Mouse (Mus musculus) right cerebral cortex, postnatal 36 days (tissue): Measurements from ENCODE around the gene Kcne3.

Experiments
- DNase-seq, 2 experiments: peaks; one replicate each; pipeline ENCODE4 v3.0.0; 2022; ENCODE audit warnings: low spot score in 2 of 2, mixed read lengths in 1 of 2

The Kcne3 gene

DNA sequence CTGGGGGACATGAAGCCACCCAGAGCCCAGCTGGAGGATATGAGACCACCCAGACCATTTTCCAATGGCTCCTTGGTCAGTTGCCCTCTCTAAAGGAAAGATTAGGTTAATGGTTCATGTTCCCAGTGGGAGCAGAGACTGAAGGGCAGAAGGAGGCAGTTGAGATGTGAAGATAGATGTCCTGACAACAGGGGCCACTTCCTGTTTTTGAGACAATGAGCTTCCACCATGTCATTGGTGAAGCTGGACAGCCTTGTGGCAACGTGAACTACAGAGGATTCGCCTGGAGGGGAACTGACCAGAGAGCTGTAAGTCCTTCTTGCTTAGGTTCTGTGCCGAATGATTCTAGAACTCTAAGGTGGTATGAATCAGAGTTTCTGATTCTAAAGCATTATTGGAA lies at the start of gene Kcne3:
TSS of gene Kcne3 (plus strand) at position 234 of the 400 bp plus-strand sequence.
- DNase-seq: no peak

DNA sequence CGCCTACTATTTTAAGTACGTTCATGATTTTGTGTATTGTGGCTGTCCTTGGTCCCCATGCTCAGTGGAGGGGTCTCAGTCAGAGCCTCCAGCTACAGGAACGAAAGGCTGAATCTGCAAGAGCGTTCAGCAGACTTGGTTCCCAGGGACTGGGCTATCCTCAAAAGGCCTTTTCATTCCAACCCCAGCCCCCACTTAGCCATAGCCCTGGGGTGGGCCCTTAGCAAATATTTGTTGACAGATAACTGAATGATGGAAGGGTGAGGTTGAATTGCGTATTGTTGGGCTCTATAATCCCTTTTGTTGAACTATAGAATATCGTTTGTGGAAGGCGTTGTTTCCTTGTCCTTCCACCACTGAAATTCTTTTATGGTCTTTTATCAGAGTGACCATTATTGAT lies 49.8 kb upstream of the Kcne3 start:
- no peak for DNase-seq

DNA sequence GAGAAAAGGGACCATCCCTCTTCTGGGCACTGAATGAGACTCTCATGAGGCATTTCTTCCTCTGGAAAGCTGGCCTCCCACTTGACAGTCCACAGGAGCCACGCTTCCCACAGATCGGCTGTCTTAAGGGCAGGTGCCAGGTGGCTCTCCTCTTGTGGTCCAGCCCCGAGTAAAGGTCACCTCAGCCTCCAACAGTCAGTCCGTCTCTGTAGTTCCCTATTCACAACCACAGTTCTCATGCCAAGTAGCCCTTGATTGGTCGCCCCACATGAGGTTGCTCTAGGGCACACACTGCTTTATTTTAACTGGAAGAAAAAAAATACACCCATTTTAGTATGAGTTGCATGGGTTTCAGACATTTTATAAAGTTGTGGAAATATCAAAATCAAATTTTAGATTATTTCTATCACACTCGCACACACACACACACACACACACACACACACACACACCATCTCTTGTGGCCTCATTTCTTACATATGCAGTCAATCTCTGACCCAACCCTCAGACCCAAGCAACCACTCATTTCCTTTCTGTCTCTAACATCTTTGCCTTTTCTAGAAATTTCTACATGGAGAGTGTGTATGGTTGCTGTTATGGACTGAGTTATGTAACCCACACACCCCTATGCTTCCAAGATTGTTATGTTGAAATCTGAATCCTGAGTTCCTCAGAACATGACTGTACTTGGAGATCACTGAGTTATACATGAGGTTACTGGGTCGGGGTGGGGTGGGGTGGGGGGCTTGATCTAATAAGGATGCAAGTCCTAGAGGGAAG lies 47.9 kb upstream of the Kcne3 start:
- no peak for DNase-seq

DNA sequence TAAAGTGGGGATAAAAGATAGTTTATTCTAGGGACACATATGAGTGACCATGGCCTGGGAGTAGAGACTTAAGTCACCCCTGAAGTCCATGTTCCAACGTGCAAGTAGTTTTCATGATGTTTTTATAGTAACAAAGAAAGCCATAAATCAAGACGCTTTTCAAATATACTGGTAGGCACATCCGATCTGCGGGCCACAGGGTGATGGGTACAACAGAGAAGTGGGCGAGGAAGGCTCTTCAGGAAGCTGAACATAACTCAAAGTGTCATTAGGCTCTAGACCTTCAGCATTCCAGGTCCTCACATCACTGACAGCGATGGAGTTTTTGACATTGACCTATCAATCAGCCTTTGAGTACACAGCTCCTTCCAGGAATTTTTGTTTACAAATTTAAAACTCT lies 45.7 kb upstream of the Kcne3 start:
- DNase-seq: no peak

DNA sequence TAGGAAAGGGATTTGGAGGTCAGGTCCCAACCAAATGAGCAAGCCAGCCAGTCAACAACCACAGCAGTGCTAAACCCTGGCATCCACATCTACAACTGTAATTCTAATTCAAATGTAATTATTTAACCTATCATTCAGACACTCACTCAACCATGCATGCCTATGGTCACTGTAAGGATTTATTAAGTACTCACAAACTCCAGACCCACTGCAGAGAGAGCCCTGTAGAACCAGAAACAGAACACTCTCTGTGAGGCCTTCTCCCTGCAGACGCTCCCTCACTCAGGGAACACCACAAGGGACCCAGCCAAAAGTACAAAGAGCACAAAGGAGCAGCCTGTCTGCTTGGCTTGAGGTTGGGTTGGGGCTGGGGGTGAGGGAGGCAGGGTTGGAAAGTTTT lies 43.9 kb upstream of the Kcne3 start:
- DNase-seq: no peak

DNA sequence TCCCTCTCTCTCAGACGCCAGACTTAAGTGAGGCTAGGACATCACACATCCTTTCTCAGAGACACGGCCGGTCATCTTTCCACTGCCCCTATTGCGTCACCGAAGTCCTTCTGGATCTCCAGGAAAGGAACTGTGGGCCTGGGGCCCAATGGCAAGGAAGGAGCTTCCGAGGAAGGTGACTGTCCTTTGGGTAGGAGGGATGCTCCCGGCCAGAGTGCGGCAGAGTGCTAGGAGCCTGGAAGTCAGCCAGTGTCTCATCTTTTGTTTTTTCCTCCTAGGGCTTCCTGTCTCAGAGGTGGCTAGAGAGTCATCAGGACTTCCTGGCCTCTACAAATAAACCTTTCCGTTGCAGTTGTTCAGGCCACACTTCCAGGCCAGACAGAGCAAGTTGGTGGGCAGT lies 39.3 kb upstream of the Kcne3 start:
- no peak for DNase-seq

DNA sequence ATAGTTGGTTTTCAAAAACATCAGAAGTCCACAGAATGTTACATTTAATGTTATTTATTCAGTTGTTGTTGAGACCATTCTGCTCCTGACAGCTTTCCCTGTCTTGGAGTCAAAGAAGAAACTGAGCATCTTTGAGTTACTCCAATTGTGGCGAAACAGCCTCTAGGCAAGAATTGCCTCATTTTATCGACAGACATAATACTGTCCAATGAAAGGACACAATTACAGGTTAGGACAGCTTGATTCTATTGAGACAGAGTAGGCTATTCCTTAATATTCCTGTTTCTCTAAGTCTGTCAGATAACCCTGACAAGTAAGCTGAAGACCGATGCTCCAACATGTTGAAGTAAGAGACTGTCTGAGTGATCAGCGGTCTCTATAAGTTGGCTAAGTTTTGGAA lies 38.2 kb upstream of the Kcne3 start:
- no peak for DNase-seq

DNA sequence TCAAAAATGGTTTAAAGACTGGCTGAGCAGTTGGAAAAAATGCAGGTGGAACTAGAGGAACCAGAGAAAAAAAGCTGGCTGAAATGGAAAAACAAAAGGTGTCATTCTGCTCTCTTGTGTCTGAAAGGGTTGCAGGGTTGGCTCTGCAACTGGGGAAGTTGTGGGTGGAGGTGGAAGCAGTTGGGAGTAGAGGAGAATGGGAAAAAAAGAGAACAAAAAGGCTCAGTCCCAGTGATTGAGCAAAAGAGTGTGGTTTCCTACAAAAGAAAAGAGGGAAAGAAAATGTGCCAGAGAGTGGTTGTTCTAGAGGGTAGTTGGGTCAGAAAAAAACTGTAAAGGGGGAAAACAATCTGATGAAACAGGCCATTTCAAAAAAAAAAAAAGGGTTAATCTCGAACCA lies 35.7 kb upstream of the Kcne3 start:
- no peak for DNase-seq

DNA sequence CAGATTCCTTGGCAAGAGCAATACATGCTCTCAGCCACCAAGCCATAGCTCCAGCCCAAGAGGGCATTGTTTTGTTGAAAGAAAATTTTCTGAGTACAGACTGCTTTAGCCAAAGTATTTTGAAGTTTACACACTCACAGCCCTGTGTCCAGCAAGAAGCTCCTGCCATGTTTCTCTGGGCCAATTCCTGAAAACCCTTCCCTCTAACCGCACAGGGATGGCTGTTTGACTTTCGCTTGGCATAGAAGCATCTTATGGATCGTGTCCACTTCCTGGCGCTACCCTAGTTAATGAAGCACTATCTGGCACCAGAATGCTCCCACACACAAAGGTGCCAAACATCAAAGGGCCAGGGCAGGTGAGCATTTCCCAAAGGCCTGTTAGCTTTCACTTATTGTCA lies 27.7 kb upstream of the Kcne3 start:
- no peak for DNase-seq

DNA sequence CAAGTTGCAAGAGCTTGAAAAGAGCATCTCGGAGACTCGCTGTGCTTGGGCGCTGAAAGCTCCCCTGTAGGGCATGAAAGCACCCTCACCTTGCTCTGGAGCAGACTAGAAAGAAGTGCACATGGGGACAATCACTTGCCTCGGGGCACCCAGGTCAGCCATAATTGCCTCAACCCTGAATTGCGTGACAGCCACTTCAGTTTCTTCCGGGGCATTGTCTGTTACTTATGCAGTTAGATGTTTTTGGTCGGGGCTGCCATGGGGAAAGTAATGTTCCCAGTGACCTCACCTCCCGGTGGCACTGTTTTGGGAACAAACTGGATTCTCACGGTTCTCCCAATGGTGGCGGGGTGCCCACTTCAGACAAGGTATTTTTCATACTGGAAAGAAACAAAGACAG lies 26.2 kb upstream of the Kcne3 start:
- no peak for DNase-seq

DNA sequence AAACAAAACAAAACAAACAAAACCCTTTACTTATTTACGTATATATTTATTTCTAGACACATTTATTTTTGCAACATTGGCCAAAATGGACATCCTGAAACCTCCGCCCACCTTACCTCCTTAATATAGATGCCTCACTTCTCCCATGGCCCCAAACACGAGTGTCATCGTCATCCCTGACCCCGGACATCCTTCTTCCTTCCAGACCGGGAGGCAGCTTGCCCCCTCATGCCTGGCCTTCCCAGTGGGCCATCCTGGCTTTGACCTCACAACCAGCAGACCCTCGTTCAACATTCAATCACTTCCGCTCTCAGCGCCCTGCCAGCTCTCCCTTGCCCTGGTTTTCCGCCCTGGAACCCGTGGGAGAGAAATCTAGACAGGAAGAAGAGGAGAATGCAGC lies 25.7 kb upstream of the Kcne3 start:
- DNase-seq: no peak

DNA sequence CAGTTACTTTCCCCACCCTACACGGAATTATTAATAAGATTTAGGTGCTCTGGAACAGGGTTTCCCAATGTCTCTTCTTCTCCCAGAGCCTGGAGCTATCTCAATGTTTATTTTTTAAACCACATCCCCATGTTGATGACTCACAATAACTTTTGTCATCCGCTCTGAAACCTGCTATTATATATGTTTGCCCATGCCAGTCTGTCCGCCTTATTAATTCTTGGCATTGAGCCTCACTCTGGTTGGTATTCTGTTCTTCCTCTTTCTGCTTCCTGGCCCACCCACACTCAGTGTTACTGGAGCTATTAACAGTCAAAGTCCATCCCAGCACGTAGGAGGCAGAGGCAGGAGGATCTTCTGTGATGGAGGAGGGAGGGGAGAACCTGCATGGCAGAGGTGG lies 18.6 kb upstream of the Kcne3 start:
- DNase-seq: no peak

DNA sequence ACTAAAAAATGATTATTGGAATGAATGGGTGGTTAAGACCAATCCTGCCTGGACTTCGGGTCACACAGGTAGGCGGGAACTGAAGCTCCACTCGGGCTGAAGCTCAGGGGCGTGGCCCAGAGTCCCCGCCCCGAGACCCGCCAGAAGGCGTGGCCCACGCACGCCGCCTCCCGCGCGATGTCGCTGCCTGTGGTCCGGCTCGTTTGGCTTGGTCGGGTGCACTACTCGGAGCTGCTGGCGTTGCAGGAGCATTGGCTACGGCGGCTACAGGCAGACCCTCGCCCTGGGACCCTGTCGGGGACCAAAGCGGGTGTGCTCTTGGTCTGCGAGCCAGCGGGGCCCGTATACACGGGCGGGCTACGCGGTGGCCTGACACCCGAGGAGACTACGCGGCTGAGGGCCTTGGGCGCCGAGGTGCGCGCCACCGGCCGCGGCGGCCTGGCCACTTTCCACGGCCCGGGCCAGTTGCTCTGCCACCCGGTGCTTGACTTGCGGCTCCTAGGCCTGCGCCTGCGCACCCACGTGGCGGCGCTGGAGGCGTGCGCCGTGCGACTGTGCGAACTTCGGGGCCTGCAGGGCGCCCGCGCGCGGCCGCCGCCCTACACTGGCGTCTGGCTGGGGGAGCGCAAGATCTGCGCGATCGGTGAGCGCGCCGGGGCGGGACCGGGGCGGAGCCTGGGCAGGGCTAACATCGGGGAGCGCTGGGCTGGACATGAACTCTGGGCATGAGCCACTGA lies 17.0 kb upstream of the Kcne3 start, which contains the start of gene Lipt2:
TSS of gene Lipt2 (plus strand) at position 173 of the 737 bp plus-strand sequence.
- DNase-seq: peak; percentile 86 to 89

DNA sequence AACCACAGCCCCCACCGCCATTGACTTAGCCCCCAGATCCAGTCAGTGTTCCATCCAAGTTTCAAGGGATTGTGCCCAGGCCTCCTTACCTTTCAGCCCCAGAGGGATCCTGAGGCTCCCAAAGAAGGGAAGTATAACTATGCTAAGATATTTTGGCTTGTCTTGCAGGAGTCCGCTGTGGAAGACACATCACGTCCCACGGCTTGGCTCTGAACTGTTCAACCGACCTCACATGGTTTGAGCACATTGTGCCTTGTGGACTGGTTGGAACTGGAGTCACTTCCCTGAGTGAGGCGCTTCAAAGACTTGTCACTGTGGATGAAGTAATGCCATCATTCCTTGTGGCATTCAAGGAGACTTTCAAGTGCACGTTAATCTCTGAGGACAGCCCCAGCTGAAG lies 16.3 kb upstream of the Kcne3 start:
- no peak for DNase-seq

DNA sequence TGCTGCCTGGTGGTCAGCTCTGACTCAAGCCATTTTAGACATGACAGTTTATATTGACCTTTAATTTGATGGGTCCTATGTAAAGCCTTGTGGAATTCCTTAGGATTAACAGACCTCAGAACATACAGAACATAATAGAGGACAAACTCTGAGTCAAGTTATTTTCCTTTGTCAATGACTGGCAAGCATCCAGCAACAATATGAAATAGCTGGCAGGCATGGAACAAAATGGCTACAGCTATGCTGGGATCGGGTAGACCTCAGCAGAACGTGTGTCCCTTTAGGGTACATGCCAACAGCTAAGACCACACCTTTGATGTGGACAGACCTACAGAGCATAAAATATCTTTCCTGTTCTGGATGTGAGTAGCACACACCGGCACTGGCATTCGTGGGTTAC lies 12.8 kb upstream of the Kcne3 start:
- DNase-seq: no peak

DNA sequence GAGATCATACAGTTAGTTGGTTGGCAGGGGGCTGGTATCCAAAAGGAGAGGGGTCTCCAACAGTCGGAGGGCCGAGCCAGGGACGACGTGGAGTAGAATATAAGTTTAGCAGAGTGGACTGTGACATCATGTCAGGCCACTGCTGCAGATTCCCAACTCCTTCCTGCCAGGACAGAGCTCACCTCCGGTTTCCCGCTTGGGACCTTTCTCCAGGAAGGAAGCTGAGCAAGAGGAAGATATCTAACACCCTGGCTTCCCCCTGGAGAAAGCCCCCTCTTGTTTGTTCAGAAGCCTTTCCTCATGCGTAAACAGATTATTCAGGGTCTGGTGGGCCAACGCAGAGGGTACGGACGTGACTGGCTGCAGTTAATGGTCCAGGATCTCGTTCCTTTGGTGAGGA lies 7.6 kb upstream of the Kcne3 start:
- DNase-seq: no peak

DNA sequence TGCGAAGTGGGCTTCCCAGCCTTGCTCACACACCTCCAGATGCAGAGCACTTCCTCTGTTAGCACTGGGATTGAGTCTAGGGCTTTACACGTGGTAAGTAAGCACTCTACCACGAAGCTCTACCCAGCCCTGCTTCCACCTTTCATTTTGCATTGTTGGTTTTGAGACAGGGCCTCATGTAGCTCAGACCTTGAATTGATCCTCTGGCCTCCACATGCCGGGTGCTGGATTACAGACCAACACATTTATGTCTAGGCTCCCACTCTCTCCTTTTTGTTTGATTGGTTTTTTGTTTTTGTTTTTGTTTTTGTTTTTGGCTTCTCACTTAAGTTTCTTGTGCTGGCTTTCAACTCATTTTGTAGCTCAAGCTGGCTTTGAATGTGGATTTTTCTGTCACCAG lies 5.5 kb upstream of the Kcne3 start:
- DNase-seq: no peak

DNA sequence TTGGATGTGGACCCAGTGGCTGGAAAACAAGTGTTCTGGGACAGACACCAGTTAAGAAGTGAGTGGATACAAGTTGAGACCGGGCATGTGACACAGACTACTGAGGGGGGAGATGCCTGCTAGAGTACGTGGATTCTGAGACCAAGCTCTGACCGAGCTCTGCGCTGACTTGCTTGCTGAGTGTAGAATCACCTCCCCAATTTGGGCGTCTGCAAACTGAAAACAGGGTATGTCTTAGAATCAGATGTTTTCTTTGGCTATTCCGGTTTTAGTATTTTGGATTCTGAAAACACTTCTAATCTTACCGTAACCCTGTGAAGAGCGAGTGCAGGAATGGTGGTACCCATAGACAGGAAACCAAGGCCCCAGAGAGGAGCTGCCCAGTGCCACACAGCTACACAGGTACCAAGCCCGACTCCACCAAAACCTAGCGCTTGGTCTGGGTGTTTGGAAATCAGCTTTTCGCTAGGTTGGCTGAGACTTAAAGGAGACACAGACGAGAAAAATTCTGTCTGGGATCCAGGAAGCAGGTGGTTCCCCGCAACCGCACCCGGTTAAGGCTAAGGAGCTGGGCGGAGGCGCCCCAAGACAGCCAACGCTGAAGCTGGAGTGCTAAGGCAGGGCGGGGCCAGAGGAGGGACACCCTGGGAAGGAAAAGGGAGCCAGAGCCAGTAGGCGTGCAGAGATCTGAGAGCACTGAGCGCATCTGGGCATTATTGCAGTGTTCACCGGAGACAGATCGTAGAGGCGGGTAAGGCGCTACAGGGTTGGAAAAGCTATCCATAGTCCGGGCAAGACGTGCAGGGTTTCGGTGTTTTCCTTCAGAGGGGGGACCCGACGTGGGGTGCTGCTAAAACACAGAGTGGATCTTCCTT lies 2.0 kb downstream of the Kcne3 start:
- DNase-seq: peak; percentile 50 to 65

DNA sequence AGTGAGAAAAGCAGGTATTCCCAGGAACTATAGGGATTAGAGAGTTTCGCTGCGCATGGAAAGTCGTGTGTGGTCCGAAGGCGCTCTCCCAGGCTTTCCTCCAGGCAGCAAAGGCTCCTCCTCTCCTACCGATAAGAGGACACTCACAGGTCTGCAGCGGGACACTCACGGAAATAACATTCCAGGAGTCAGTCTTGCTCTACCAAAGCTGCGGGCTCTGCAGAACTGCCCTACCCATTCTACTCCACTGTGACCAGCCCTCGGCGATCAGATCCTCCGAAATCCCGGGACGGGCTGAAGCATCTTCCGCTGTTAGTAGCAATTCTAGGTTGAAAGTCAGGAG lies 2.6 kb downstream of the Kcne3 start:
- DNase-seq: no peak

DNA sequence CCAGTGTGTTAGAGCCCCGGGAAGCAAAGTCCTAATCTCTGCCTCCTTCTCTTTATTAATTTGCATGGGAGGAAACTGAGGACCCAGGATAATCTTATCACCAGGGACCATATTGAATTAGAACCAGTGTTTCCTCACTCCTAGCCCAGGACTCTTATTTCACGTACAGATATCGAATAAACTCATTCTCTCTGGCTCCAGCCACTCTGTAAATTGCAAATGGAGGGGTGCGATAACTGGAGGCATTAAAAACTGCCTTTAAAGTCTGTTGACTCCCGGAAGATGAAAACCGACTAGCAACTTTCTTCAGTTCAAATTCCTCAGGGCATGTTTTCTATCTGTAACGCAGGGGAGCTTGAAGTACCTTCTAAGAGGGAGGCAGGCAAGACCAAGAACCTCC lies 3.1 kb downstream of the Kcne3 start:
- no peak for DNase-seq

DNA sequence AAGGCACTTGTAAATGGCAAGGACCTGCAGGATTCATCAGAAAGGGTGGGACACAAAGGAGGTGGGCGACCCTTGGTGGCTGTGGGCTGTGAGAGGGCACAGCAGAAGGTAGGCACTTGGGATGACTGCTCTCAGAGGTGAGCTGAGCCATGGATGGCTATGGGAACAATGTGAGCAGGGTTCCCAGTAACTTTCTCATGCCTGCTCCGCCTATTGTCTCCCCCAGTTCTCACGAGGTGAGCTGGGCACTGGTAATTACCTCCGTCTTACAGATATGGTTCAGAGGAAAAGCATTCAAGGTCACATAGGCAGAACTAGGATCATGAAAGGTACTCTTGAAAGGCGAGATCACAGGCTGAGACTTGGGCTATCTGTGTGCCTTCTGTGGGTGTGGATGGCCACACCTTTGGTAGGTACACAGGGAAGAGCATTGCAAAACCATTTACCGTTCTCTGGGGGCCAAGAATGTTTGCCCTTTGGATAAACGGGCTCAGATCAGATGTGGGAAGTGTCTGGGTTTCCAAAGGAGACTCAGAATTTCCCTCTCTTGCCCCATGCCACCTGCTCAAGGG lies 3.6 kb downstream of the Kcne3 start:
- no peak for DNase-seq

DNA sequence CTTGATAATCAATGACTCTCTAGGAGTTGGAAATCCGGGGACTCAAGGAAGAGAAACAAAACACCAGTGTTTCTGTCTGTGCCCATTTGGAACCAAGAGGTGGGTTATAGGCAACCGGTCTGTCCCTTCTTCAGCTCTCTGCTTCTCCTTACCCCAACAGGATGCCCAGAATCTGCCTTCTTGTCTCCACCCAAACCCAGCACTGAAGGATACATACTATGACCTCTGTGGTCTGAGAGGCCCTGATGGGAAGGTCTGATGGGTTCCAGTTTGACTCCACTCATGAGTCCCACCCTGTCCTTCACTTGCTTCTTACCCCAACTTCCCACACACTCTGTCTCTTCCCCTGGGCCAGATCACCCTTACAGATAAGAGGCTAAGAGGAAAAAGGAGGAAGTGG lies 4.9 kb downstream of the Kcne3 start:
- DNase-seq: no peak
